Mouse (Mus musculus) spleen, postnatal 4 days (tissue): ENCODE results near the gene Slc35f3.
"Not testable (repeated sequence)": the region's sequence is repeated elsewhere in the genome, so short reads cannot be mapped to it uniquely, and the experiment has no call there.

Experiments used
- DNase-seq, 2 experiments: peaks; one replicate each; pipeline ENCODE4 v3.0.0; 2022; ENCODE audit warnings: low spot score in 2 of 2

The Slc35f3 gene

GRCm38 (mm10) chr8:126404550-126404949, 106.2 kb downstream of the Slc35f3 start:
- not testable (repeated sequence) for DNase-seq

- no peak for DNase-seq
These were observed 106.7 kb downstream of the Slc35f3 start for GRCm38 (mm10) chr8:126405030-126405429.

- DNase-seq, result no peak
These were observed 122.5 kb downstream of the Slc35f3 start for GRCm38 (mm10) chr8:126420834-126421233.

- DNase-seq, result peak; percentile 98 to 99
These were observed 124.0 kb downstream of the Slc35f3 start, which contains the start of gene Coa6 for GRCm38 (mm10) chr8:126422174-126422919. TSS of gene Coa6 (plus strand) at chr8:126422515.

GRCm38 (mm10) chr8:126422920-126423300, 124.6 kb downstream of the Slc35f3 start:
- DNase-seq, result no peak

GRCm38 (mm10) chr8:126424163-126424562, 125.8 kb downstream of the Slc35f3 start:
- no peak for DNase-seq

GRCm38 (mm10) chr8:126424946-126425345, 126.6 kb downstream of the Slc35f3 start:
- DNase-seq, result no peak

- no peak for DNase-seq
These were observed 131.3 kb downstream of the Slc35f3 start for GRCm38 (mm10) chr8:126429635-126430034.

GRCm38 (mm10) chr8:126433827-126434226, 135.5 kb downstream of the Slc35f3 start:
- no peak for DNase-seq

- no peak for DNase-seq
These were observed 140.6 kb downstream of the Slc35f3 start for GRCm38 (mm10) chr8:126438937-126439336.
